Mouse (Mus musculus): ENCODE results near the gene Elp4. TPM values are rescaled to one million over a fixed set of nuclear protein-coding genes. Genes with fewer than 3 reads are reported as not detected.

The Elp4 gene
- polyA plus RNA-seq, 1 experiment from 2014 or later: 13.5 TPM

- in situ Hi-C loops (cut with MboI; ENCODE audit: low pct_unique_long_range_greater_than_20kb): no loop called here
- CTCF ChIA-PET: no interaction called here
- POLR2A ChIA-PET: no interaction called here
- DNase-seq (ENCODE audit: low read depth, low spot score) (no peak), ATAC-seq (no peak)
- TF ChIP-seq CTCF (IDR thresholded peaks at IDR 0.05): no peak
- H3K27me3 ChIP-seq: peaks cover 12% of the 10 kb centered on the region
These were observed 242.2 kb downstream of the Elp4 start for GRCm38 (mm10) chr2:105662121-105662520.

GRCm38 (mm10) chr2:105661623-105662066, 242.7 kb downstream of the Elp4 start:
- H3K27me3 ChIP-seq: peaks cover 16% of the 10 kb centered on the region
- TF ChIP-seq CTCF (IDR thresholded peaks at IDR 0.05): no peak
- ATAC-seq (no peak), DNase-seq (ENCODE audit: low read depth, low spot score) (no peak)
- CTCF ChIA-PET: no interaction called here
- POLR2A ChIA-PET: no interaction called here
- in situ Hi-C loops (cut with MboI; ENCODE audit: low pct_unique_long_range_greater_than_20kb): no loop called here

- ChIA-PET POLR2A (no interaction called here), CTCF (no interaction called here)
- in situ Hi-C loops (cut with MboI; ENCODE audit: low pct_unique_long_range_greater_than_20kb): no loop called here
- H3K27me3 ChIP-seq: peaks cover 18% of the 10 kb centered on the region
- no peak for ATAC-seq
- no peak for DNase-seq (ENCODE audit: low read depth, low spot score)
- TF ChIP-seq CTCF (IDR thresholded peaks at IDR 0.05): no peak
These were observed 243.3 kb downstream of the Elp4 start for GRCm38 (mm10) chr2:105660874-105661622.

GRCm38 (mm10) chr2:105659926-105660873, 244.2 kb downstream of the Elp4 start:
- peaks cover 18% of the 10 kb centered on the region for H3K27me3 ChIP-seq
- ChIA-PET CTCF (no interaction called here), POLR2A (no interaction called here)
- no peak for TF ChIP-seq CTCF (IDR thresholded peaks at IDR 0.05)
- in situ Hi-C loops (cut with MboI; ENCODE audit: low pct_unique_long_range_greater_than_20kb): no loop called here
- no peak for DNase-seq (ENCODE audit: low read depth, low spot score)
- ATAC-seq: no peak

- H3K27me3 ChIP-seq: peaks cover 18% of the 10 kb centered on the region
- CTCF ChIA-PET: no interaction called here
- ATAC-seq (no peak), DNase-seq (ENCODE audit: low read depth, low spot score) (no peak)
- in situ Hi-C loops (cut with MboI; ENCODE audit: low pct_unique_long_range_greater_than_20kb): no loop called here
- no peak for TF ChIP-seq CTCF (IDR thresholded peaks at IDR 0.05)
- POLR2A ChIA-PET: no interaction called here
These were observed 245.0 kb downstream of the Elp4 start for GRCm38 (mm10) chr2:105659350-105659749.

- CTCF ChIA-PET: no interaction called here
- DNase-seq (ENCODE audit: low read depth, low spot score) (no peak), ATAC-seq (no peak)
- TF ChIP-seq CTCF (IDR thresholded peaks at IDR 0.05): no peak
- POLR2A ChIA-PET: no interaction called here
- H3K27me3 ChIP-seq: peaks cover 14% of the 10 kb centered on the region
- in situ Hi-C loops (cut with MboI; ENCODE audit: low pct_unique_long_range_greater_than_20kb): no loop called here
These were observed 247.9 kb downstream of the Elp4 start for GRCm38 (mm10) chr2:105656456-105656855.

Other genes with a start within 250 kb of the Elp4 start
- not detected for gene Pax6, start 235.7 kb downstream of the Elp4 start, polyA plus RNA-seq (2021)
- gene Immp1l, start 74 bp upstream of the Elp4 start, polyA plus RNA-seq (2021): 33.0 TPM
- 27.9 TPM for gene Dnajc24, start 99.0 kb upstream of the Elp4 start, polyA plus RNA-seq (2021)

All from Patski (cell line).